ENCODE assay signal across 26 mouse cellular contexts in the genomic region with DNA sequence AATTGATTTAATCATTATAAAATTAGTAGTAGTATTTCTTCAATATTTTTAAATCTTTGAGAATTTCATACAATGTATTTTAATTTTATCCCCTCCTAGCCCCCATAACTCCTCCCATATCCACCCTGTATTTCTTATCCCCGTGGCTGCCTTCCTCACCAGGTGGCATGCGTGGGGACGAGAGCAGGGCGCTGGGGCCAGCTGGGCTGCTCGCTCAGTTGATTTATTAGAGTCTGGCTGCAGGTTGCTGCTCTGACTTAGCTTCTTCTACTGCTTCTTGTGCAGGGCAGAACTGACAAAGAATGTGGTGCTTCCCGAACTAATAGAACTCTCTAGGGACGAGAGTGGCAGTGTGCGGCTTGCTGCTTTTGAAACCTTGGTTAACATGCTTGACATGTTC. TPM values are rescaled to one million over a fixed set of nuclear protein-coding genes. Genes with fewer than 3 reads are reported as not detected.
"Had no signal": no experiment of that assay in that cellular context is flagged by ENCODE, and none has a peak within 500 bp of the region (broad histone marks: within the 10 kb centered on the region; RNA-seq: fewer than 3 reads in every experiment).

No protein-coding gene starts in this region.

- H3K27ac ChIP-seq: limb, embryonic 12.5 days; limb, embryonic 15.5 days; liver, embryonic 14.5 days; macrophage; midbrain, embryonic 10.5 days; midbrain, embryonic 13.5 days; stomach, postnatal 0 days had no signal

- DNase-seq: kidney, adult 18-20 months; kidney, adult 9 months; kidney, postnatal 14 days; kidney, postnatal 4 days; liver, postnatal 0 days; lung, embryonic 14.5 days; thymus, adult 2 months; thymus, postnatal 14 days; thymus, postnatal 4 days had no signal

- H3K4me3 ChIP-seq: limb, embryonic 12.5 days; limb, embryonic 15.5 days; midbrain, embryonic 10.5 days; midbrain, embryonic 13.5 days; myocyte had no signal

- ATAC-seq: liver, postnatal 0 days; lung, postnatal 0 days; midbrain, embryonic 13.5 days; midbrain, embryonic 16.5 days had no signal

RNA-seq across cellular contexts. Expression of a gene that starts 47.5 kb away (rescaled TPM):
- total RNA-seq: left cerebral cortex, adult 18-20 months; left cerebral cortex, postnatal 10 days; left cerebral cortex, postnatal 36 days; megakaryocyte, adult 5-6 weeks; monocyte, adult 5-6 weeks had no signal
- polyA plus RNA-seq: lung, embryonic 14.5 days; macrophage; midbrain, embryonic 10.5 days; midbrain, embryonic 13.5 days; midbrain, embryonic 16.5 days; myocyte; neural tube, embryonic 14.5 days; small intestine, adult 2 months had no signal

RNA-seq across cellular contexts. Expression of a gene that starts 51.7 kb away (rescaled TPM):
- total RNA-seq: megakaryocyte, adult 5-6 weeks had no signal
